Mouse (Mus musculus) spleen, adult 2 months (tissue): ENCODE measurements around the gene Ccnd3.

Experiments
- CTCF ChIP-seq: fragments of 200-500 bp; IDR thresholded peaks from 2 replicates; pipeline ENCODE4 v1.5.1; 2011; ENCODE audit warnings: mild to moderate bottlenecking, inconsistent platforms; ENCODE audit not compliant: insufficient read depth, insufficient read length, insufficient replicate concordance; ENCODE audit errors: extremely low read depth
- POLR2A ChIP-seq: fragments of 200-500 bp; IDR thresholded peaks from 2 replicates; pipeline ENCODE4 v1.6.1; 2011; ENCODE audit warnings: low read depth, low read length, inconsistent platforms

DNA sequence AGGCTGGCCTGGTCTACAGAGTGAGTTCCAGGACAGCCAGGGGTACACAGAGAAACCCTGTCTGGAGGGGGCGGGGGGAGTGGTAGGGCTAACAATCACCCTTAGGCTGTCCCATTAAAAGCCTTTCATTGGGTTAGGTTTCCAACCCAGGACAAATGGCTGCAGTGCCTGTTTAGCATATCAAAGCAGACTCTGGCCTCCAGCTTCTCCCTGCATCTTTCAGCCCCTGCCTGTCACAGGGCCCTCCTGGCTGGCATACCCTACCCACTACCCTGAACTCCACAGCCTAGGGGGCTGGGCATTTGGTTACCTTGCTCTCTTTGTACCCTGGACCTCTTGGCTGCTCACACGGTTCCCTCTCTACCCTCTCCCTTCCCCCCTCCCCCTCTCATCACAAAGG lies 61.3 kb downstream of the Ccnd3 start:
- no peak for TF ChIP-seq POLR2A
- TF ChIP-seq CTCF: no peak
